Mouse (Mus musculus): ENCODE data around the gene Slc30a3. TPM values are rescaled to one million over a fixed set of nuclear protein-coding genes. Genes with fewer than 3 reads are reported as not detected.
"Not testable (repeated sequence)": the region's sequence is repeated elsewhere in the genome, so short reads cannot be mapped to it uniquely, and the experiment has no call there.

Gene Slc30a3
- total RNA-seq, 4 experiments from 2014 or later: 0.28 TPM; not detected in 3

- DNase-seq: no peak
Measured at GRCm38 (mm10) chr5:31093151-31094041, 14.6 kb downstream of the Slc30a3 start.

- DNase-seq: no peak
Measured at GRCm38 (mm10) chr5:31092231-31092975, 15.6 kb downstream of the Slc30a3 start.

DNA sequence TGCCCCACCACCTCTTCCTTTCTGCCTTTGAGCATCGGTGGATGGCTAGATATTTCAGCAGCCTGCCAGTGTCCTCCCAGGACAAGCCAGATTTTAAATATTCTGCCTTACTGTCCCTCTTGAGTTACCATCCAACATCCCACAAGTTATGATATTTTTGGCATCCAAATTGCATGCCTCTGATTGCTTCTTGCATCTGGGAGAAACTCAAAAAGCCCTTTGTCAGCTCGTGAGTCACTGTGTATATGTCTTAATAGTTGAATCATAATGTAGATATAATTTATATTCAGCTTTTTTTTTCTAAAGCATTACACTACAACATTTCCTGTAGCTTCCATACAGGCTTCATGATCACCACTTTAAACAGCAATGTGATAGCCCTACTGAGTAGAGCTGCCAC is 20.9 kb downstream of the Slc30a3 start:
- DNase-seq: no peak

DNA sequence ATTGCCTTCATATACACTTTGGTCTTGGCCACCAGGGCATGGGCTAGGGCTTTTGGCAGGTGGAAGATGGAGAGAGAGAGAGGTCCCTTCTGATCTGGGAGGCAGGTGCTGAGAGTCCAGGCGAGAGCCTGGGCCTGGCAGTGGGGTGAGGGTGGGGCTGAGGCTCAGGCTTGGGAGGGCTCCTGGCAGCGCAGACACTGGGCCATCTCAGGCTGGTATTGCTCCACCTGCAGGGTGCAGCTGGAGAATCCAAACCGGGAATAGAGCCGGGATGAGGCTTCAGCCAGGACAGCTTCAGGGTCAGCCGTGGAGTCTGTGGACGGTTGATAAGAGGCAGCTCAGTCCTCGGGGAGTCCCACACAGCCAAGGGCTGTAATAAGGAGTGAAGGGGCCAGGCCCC is 21.4 kb downstream of the Slc30a3 start:
- DNase-seq: no peak

GRCm38 (mm10) chr5:31083949-31084348 is 24.1 kb downstream of the Slc30a3 start:
- no peak for DNase-seq

GRCm38 (mm10) chr5:31082935-31083625 is 25.0 kb downstream of the Slc30a3 start:
- DNase-seq: no peak

- DNase-seq: no peak
Measured at GRCm38 (mm10) chr5:31082355-31082754, 25.7 kb downstream of the Slc30a3 start.

GRCm38 (mm10) chr5:31081386-31081785 is 26.7 kb downstream of the Slc30a3 start:
- DNase-seq: no peak

DNA sequence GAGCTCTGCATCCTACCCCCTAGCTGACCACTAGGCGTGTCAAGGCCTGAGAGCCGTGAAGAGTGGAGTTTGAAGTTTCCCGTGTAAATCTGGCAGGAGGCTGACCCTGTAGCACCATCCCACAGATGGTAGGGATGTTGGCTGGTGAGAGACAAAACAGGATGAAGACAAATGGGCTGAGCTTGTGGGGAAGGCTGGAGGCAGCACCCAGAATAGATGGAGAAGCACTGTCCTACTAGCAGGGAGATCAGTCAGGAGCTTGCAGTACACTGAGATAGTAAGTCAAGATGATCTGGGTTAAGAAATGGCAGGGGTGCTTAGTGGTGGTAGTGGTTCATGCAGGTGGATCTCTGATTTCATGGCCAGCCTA is 27.3 kb downstream of the Slc30a3 start:
- DNase-seq: no peak

DNA sequence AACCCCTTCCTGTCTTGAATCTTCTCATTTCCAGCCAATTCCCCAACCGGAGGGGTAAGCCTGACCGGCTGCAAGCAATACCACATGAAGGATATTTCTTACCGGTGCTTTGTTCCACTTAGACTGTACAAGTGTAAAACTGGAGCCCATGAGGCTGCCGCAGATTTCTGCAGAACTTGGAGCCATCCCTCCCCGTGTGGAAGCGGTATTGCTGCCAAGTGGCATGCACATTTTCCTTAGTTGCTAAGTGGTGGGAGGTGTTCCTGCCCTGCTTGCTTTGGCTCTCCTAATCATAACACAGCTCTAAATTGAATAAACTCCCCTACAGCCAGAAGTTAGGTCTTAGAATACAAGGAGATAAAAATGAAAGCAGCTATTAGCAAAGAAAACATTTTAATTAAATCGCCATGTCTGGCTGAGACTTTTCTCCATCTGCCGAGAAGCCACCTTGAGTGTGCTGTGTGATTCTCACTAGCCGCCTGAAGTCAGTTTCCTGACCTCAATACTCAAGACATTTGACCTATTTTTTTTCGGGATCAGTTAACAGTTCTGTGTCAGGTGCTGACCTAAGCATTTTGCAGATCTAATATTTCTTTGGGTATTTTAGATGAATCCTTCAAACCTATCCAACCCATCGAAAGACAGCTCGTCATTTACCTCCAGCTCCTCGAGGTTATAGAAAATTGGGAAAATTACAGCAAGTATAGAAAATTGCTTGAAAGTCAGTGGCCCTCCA is 27.8 kb downstream of the Slc30a3 start:
- DNase-seq: no peak

GRCm38 (mm10) chr5:31076346-31076745 is 31.7 kb downstream of the Slc30a3 start:
- DNase-seq: peak; percentile 50

DNA sequence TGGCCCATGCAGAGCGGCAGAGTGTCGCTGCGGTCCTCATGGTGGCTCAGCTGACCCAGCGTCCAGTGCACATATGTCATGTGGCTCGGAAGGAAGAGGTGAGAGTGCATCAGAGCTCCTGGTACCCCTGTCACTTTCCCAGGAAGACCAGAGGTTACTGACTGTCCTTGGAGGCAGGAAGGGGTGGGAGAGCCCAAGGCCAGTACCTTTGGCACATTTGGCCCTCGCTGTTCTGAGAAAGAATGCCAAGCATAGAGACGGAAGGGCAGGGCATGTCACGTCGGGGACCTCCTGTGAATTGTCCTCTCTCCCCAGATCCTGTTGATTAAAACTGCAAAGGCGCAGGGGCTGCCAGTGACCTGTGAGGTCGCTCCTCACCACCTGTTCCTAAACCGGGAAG is 34.9 kb downstream of the Slc30a3 start:
- DNase-seq: no peak

GRCm38 (mm10) chr5:31071821-31072220 is 36.2 kb downstream of the Slc30a3 start:
- no peak for DNase-seq

GRCm38 (mm10) chr5:31071059-31071458 is 37.0 kb downstream of the Slc30a3 start:
- DNase-seq: no peak

DNA sequence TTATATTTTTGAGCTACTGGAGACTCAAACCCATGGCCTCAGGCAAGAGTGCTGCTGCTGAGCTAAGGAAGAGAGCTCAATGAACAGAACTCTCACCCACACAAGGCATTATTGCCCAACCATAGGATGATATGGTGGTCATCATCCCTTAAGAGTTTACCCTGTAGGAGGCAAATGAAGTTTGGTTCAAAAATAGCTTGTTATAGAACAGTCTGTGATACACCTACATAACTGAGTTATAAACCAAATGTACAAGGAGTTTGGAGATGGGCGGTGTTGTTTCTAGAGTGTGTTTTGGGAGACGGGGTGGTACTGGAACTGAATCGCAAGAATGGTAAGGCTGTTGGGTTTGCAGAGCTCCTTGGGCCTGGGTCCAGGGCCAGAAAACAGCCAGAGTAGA is 38.2 kb downstream of the Slc30a3 start:
- no peak for DNase-seq

DNA sequence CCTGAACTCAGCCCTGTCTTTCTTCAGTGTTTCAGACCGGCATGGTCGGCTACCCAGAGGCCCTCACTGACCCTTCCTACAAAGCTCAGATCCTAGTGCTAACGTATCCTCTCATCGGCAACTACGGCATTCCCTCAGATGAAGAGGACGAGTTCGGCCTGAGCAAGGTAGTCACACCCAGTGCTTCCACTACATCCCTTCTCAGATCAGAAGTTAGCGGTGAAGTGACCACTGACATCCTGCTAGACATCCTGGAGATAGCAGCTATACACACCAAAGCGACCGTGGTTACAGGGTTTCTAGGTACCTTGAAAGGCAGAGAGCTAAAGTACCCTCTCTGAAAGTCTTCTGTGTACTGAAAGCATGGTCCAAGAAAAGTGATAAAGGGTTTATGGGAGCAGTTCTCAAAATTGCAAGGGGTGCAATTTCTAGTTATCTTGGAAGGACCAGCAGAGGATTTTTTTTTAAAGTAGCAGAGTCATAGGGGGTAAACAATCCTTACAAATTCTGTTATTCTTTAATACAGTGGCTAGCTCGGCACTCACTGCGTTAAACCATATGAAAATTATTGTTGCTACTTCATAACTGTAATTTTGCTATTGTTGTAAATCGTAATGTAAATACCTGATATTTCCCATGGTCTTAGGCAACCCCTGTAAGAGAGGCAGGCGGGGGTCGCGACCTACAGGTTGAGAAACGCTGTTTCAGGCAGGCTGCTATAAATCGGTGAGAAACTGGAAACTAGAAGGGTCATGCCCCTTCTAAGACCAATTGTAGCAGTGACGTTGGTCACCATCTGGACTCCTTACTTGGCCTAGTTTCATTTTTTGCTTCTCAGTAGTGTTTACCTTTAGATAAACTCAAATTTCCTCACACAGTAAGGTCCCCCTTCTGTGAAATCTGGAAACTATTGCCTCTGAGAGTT is 52.6 kb downstream of the Slc30a3 start:
- no peak for DNase-seq

GRCm38 (mm10) chr5:31054261-31055215 is 53.5 kb downstream of the Slc30a3 start, which contains the start of gene Cad:
Gene Cad, plus strand, starts transcription at chr5:31054780.
- DNase-seq: peak; percentile 92

GRCm38 (mm10) chr5:31053728-31054127 is 54.3 kb downstream of the Slc30a3 start:
- DNase-seq: not testable (repeated sequence)

GRCm38 (mm10) chr5:31050427-31050826 is 57.6 kb downstream of the Slc30a3 start:
- no peak for DNase-seq
